Mouse (Mus musculus) megakaryocyte, embryonic 14.5 days (primary cell): ENCODE measurements around the gene Nos1ap.

ENCODE experiments used
- FLI1 ChIP-seq: IDR thresholded peaks from 2 replicates; pipeline ENCODE4 v1.6.1; 2012; ENCODE audit warnings: low read length, inconsistent platforms, mixed read lengths
- GATA1 ChIP-seq: IDR thresholded peaks from 3 replicates; pipeline ENCODE4 v1.6.1; 2012; ENCODE audit warnings: mixed read lengths, low read length, inconsistent platforms, borderline replicate concordance

GRCm38 (mm10) chr1:170306232-170306631, 283.4 kb downstream of the Nos1ap start, which contains the start of gene Gm7694:
- TF ChIP-seq FLI1 (no peak), GATA1 (no peak)
